Mouse (Mus musculus) cerebellum, adult 9-11 months (tissue): ENCODE results near the gene Tox2.

Experiments used
- DNase-seq: peaks from one replicate; pipeline ENCODE4 v3.0.0; 2022

The Tox2 gene

GRCm38 (mm10) chr2:163261362-163262054 lies 58.6 kb downstream of the Tox2 start:
- no peak for DNase-seq

- no peak for DNase-seq
These were observed 59.1 kb downstream of the Tox2 start for GRCm38 (mm10) chr2:163262055-163262420.

GRCm38 (mm10) chr2:163267097-163267496 lies 64.2 kb downstream of the Tox2 start:
- DNase-seq: no peak

- DNase-seq: peak; percentile 10
These were observed 68.9 kb downstream of the Tox2 start for GRCm38 (mm10) chr2:163271581-163272492.

DNA sequence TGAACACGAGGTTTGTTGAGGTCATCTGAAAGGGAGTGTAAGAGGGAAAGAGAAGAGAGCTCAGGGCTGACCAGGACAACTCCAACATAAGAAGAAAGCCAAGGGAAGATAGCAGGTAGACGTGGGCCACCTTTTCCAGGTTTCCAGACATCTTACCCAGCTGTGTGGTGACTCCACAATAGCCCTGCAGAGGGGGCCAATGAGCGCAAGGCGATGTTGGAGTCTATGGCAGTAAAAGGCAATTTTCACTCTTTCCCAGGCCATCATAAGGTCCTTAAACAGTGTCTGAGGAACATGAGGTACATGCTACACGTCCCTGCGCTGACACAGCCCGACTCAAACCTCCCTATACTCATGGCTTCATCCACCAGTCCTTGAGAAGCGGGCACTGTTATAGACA lies 70.9 kb downstream of the Tox2 start:
- no peak for DNase-seq

- DNase-seq: no peak
These were observed 73.1 kb downstream of the Tox2 start for GRCm38 (mm10) chr2:163275986-163276385.

DNA sequence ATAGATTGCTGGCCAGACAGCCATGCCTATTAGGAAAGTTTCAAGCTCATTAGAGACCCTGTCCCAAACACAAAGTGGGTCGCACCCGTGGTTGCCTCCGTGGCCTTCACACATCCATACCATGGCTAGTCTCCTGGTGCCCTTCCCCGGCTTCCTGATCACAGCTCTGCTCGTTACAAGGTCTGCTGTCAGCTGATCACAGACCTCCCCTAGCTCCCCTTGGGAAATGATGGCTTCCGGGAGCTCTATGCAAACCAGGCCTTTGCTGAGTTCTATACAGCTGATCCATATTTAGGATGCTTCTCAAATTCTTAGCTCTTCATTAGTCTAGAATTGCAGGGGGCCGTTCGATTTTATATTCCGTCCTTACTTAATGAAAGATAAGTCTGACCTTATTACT lies 75.1 kb downstream of the Tox2 start:
- DNase-seq: no peak

- no peak for DNase-seq
These were observed 77.9 kb downstream of the Tox2 start for GRCm38 (mm10) chr2:163280636-163281322.

GRCm38 (mm10) chr2:163284856-163285255 lies 81.9 kb downstream of the Tox2 start:
- no peak for DNase-seq

- no peak for DNase-seq
These were observed 82.4 kb downstream of the Tox2 start for GRCm38 (mm10) chr2:163285335-163285734.

GRCm38 (mm10) chr2:163285762-163286161 lies 82.8 kb downstream of the Tox2 start:
- DNase-seq: no peak

GRCm38 (mm10) chr2:163288881-163289379 lies 86.0 kb downstream of the Tox2 start:
- DNase-seq: no peak

DNA sequence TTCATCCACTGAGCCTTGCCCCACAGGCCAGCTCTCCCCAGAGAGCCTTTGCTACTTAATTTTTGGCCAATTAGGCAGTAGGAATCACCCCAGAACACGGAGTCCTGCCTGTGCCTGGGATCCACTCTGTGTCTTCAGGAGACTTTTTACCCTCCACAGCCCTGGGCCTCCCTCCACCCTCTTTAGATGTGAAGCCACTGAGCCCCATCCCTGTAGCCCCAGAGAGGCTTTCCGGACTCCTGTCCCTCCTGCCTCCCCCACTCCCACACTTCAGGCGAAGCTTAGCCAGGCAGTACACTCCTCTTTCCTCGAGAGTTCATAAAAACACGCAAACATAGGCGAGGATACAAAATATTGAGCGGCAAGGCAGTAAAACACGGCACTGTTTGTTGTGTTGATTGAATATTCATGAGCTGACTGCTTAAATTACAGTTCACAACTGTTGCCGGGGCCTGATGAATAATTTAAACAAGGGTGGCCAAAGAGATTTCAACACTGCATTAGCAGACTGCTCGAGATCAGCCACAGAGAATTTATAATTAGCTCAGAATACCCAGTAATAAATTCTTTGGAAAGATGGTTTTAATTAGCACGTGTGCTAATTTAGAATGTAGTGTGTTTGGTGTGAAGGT lies 94.2 kb downstream of the Tox2 start:
- DNase-seq: no peak

GRCm38 (mm10) chr2:163300069-163301060 lies 97.4 kb downstream of the Tox2 start:
- no peak for DNase-seq

DNA sequence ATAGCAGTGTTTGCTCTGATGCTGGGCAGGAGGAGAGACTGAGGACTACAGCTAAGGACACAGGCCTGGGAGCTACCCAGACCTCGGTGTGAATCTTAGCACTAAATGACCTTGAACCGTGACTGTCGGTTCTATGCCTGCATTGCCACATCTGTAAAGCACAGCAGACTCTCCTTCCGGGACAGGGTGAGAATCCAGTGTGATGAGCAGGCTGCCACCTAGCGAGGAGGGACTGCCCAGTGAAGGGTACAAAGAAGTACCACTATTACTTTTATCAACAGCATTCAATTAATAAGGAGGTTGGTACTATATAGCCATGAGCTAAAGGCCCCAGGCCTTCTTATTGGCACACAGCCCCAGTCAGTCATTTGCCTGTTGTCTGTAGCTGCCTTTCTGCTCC lies 98.7 kb downstream of the Tox2 start:
- no peak for DNase-seq

DNA sequence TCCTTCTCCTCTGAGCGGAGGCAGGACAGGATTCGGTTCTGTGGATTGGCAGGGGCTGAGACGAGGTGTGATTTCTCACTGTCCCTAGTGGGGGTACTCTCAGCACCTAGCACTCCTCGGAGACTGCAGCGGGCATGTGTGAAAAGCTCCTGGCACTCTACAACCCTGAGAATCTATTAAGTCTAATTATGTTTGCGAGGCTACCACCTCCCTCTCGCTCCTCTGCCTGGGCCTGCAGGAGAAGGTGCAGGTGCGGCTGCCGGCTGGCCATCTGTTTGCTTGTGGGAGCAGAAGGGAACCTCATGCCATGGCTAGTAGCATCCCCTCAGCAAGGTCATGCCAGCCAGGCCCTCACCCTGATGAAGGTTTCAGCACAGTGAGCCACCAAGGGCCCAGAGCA lies 100.1 kb downstream of the Tox2 start:
- peak; percentile 63 for DNase-seq

DNA sequence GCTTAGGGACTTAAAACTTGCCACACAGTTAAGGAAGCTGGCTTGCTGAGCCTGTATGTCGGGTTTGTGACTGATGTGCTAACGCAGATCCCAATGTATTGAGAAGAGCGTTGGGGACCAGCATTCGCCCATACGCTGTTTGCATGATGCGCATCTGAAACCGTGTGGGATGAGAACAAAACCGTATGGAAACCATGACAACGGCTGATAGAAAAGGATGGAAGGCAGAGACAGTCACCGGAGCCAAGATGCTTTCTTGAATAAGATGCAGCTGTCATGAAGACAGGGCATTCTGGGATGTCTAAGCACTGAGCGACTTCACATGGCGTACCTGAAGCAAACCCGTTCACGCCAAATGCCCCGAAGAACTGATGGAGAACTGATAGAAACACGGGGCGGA lies 106.5 kb downstream of the Tox2 start:
- DNase-seq: no peak

- DNase-seq: no peak
These were observed 107.3 kb downstream of the Tox2 start for GRCm38 (mm10) chr2:163310163-163310688.

DNA sequence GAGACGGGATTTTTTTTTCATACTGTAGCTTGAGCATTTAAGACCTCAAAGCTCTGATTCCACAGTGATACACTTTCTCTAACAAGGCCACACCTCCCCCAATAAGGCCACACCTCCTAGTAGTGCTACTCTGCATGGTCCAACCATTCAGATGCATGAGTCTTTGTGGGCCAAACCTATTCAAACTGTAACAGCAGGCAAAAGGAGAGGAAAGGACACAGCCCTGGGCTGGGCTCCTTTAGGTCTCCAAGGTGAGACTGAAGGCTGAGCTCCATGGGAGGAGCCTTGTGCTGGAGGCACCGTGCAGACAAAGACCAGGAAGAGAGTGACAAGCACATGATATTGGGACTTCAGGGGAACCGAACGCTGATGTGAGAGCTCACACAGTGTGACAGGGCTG lies 114.4 kb downstream of the Tox2 start:
- DNase-seq: no peak

DNA sequence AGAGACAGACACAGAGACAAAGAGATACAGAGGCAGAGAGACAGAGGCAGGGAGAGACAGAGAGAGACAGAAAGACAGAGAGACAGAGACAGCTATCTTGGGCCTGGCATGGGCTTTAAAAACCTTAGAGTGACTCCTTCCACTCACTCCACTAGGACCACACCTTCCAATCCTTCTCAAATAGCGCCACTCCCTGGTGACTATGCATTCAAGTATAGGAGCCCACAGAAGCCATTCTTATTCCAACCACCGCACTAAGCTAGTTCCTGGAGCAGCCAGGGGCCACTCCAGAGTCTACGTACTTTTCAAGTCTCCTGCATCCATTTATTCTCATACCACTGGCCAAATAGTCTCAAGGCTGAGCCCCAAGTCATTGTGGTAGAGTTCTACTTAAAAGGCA lies 115.9 kb downstream of the Tox2 start:
- DNase-seq: no peak

DNA sequence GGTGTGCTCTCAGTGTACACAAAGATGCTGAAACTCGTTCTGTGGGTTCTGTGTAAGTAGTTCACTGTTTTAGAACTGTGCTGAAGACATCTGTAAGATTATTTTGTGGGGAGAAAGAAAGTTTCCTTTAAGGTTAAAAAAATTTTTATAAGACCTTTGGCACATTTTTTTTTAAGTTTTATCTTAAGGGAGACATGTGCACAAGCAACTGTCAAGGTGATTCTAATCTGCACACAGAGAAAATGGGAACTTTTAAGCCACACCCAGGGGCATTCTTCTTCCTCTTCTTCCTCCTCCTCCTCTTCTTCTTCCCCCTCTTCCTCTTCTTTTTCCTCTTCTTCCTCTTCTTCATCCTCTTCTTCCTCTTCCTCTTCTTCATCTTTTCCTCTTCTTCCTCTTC lies 120.2 kb downstream of the Tox2 start:
- no peak for DNase-seq
